Mouse (Mus musculus) G1E (cell line): ENCODE results near the gene Hs3st2. TPM values are rescaled to one million over a fixed set of nuclear protein-coding genes. Genes with fewer than 3 reads are reported as not detected.

Experiments used
- ATAC-seq: 2 replicates; pipeline ENCODE4 v1.8.0; 2016; ENCODE audit warnings: mild to moderate bottlenecking; ENCODE audit not compliant: insufficient number of reproducible peaks, poor library complexity, low FRiP score, severe bottlenecking; ENCODE audit errors: extremely low read depth
- DNase-seq: peaks from one replicate; pipeline ENCODE4 v3.0.0; 2012; ENCODE audit warnings: low spot score
- H3K27me3 ChIP-seq: 2 replicates; pipeline ENCODE4 v1.6.1; 2012; ENCODE audit warnings: mild to moderate bottlenecking, low read length, inconsistent platforms; ENCODE audit not compliant: insufficient read depth
- H3K36me3 ChIP-seq: replicated peaks from 2 replicates; pipeline ENCODE3; 2012; ENCODE audit warnings: mild to moderate bottlenecking, inconsistent platforms
- H3K4me1 ChIP-seq: 2 replicates; pipeline ENCODE4 v1.6.1; 2012; ENCODE audit warnings: low read depth, low read length, inconsistent platforms, mixed read lengths; ENCODE audit not compliant: insufficient read depth
- H3K4me3 ChIP-seq: 2 replicates; pipeline ENCODE4 v1.5.1; 2012; ENCODE audit warnings: low read depth, mild to moderate bottlenecking, inconsistent platforms, low read length, moderate library complexity, mixed read lengths
- H3K9me3 ChIP-seq: replicated peaks from 2 replicates; pipeline ENCODE4 v1.6.1; 2012; ENCODE audit warnings: inconsistent platforms
- CTCF ChIP-seq: IDR thresholded peaks from 2 replicates; pipeline ENCODE4 v1.5.1; 2012; ENCODE audit warnings: low read depth, low read length, inconsistent platforms, mixed read lengths
- GATA1 ChIP-seq: IDR thresholded peaks from 2 replicates; pipeline ENCODE4 v1.6.1; 2012; ENCODE audit warnings: borderline replicate concordance, low read length, inconsistent platforms, mixed read lengths
- GATA2 ChIP-seq: IDR thresholded peaks from 2 replicates; pipeline ENCODE4 v1.6.1; 2012; ENCODE audit warnings: low read depth, low read length, inconsistent platforms, borderline replicate concordance
- POLR2AphosphoS5 ChIP-seq: IDR thresholded peaks from 2 replicates; pipeline ENCODE4 v1.6.1; 2012; ENCODE audit warnings: low read depth, low read length, inconsistent platforms; ENCODE audit not compliant: insufficient replicate concordance
- TAL1 ChIP-seq: conservative IDR thresholded peaks from 2 replicates; pipeline ENCODE4 v1.6.1; 2012; ENCODE audit warnings: low read depth, low read length, inconsistent platforms, mixed read lengths
- polyA plus RNA-seq: library from polyadenylated mRNA; stranded (reverse); fragments of >175 nt; gene quantifications from 2 replicates; pipeline ENCODE4 v1.2.3, GENCODE M21; 2012
- total RNA-seq, 2 experiments: library from RNA; stranded (forward) in 1 of 2; stranded (reverse) in 1 of 2; fragments of 200-1000 nt in 1 of 2; fragments of >200 nt in 1 of 2; fragmentation: Nextera tagmentation in 1 of 2; gene quantifications; 2 replicates each; pipeline ENCODE4 v1.2.3; 2014 to 2017

Gene Hs3st2
- total and polyA plus RNA-seq, 3 experiments, result 0.27 TPM; not detected in 2

DNA sequence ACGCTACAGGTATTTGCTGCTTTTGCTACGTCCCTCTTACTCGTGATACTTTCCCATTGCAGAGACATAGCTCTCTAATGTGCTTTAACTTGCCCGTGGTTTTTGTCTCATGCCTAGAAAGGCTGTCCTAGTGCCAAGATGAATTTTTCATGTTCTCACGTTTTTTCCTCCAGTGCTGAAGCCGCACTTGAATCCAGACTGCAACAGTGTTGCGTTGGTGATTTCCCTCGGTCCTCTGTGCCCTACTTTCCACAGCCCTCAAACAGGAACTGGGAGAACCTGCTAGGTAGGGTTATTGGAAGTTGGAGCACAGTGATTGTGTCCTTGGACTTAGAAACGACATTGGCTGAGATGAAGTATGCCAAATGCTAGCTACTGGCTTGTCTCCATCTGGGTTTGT is 97.7 kb downstream of the Hs3st2 start:
- Histone ChIP-seq H3K4me3 (no peak overlapping the region), H3K27me3 (no peaks in the 10 kb centered on the region), H3K4me1 (no peaks in the 10 kb centered on the region), H3K36me3 (no peaks in the 10 kb centered on the region), H3K9me3 (no peaks in the 10 kb centered on the region)
- ATAC-seq, result no peak
- TF ChIP-seq GATA1, result no peak
- no peak for TF ChIP-seq GATA2
- no peak for TF ChIP-seq TAL1
- no peak for TF ChIP-seq POLR2AphosphoS5
- TF ChIP-seq CTCF, result no peak
- DNase-seq, result no peak

DNA sequence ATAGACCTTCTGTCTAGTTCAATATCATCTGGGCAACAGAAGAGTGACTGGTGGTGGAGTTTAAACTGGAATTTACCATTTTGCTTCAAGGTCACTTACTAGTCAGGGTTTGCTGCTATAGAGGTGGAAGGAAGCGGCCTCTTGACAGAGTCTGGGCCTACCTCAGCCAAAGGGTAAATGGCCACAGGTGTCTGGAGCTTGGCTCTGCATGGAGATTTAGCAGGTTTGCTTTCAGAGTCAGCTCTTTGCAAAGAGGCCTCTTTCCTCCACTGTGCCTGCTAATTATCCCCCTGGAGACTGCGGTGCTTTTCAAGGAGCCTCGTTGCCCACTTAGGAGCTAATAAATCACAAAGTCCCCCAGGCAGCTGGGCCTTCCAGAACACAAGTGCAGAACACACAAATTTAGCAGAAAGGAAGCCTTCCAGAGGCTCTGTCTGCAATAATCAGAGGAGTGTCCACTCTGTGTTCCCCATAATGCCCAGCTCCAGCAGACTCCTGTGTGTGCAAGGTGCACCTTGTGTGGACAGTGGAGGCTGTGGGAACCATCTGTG is 99.9 kb downstream of the Hs3st2 start:
- no peak overlapping the region for H3K4me3 ChIP-seq
- ATAC-seq (no peak), DNase-seq (no peak)
- H3K27me3 ChIP-seq, result no peaks in the 10 kb centered on the region
- H3K9me3 ChIP-seq, result no peaks in the 10 kb centered on the region
- no peaks in the 10 kb centered on the region for H3K4me1 ChIP-seq
- TF ChIP-seq GATA2 (no peak), GATA1 (no peak), POLR2AphosphoS5 (no peak), CTCF (no peak), TAL1 (no peak)
- no peaks in the 10 kb centered on the region for H3K36me3 ChIP-seq

- no peaks in the 10 kb centered on the region for H3K4me1 ChIP-seq
- DNase-seq, result no peak
- H3K9me3 ChIP-seq, result no peaks in the 10 kb centered on the region
- no peak overlapping the region for H3K4me3 ChIP-seq
- H3K36me3 ChIP-seq, result no peaks in the 10 kb centered on the region
- TF ChIP-seq TAL1, result no peak
- no peak for TF ChIP-seq POLR2AphosphoS5
- no peak for TF ChIP-seq GATA1
- TF ChIP-seq GATA2, result no peak
- no peak for TF ChIP-seq CTCF
- no peaks in the 10 kb centered on the region; the same call in 1 of the 2 replicates for H3K27me3 ChIP-seq
- no peak for ATAC-seq
These were observed 108.9 kb downstream of the Hs3st2 start for GRCm38 (mm10) chr7:121500516-121500915.

DNA sequence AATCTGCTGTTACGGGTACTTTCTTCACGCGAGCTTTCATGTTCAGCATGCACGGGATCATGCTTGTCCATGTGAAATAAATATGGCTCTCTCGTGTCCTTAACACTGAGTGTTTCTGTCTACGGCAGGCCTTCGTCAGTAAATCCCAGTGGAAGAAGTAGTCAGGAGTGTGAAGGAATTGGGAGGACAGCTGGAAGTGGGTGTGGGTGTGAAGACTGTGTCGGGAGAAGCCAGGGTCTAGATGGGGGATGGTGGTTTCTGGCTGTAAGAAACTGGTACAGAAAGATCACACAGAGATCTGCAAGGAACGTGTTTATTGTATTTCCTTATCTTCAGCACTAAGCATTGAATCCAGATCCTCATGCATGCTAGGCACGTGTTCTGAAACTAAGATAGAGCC is 110.0 kb downstream of the Hs3st2 start:
- no peak for DNase-seq
- no peaks in the 10 kb centered on the region for H3K9me3 ChIP-seq

GRCm38 (mm10) chr7:121516727-121517126 is 125.1 kb downstream of the Hs3st2 start:
- DNase-seq (no peak), ATAC-seq (no peak)
- Histone ChIP-seq H3K4me3 (no peak overlapping the region), H3K9me3 (no peaks in the 10 kb centered on the region), H3K4me1 (no peaks in the 10 kb centered on the region), H3K27me3 (no peaks in the 10 kb centered on the region), H3K36me3 (no peaks in the 10 kb centered on the region)
- TF ChIP-seq TAL1 (no peak), GATA1 (no peak), CTCF (no peak), GATA2 (no peak), POLR2AphosphoS5 (no peak)

More for the DNA sequence above, 110.0 kb downstream of the Hs3st2 start:
- ATAC-seq, result no peak
- Histone ChIP-seq H3K27me3 (no peaks in the 10 kb centered on the region; the same call in 1 of the 2 replicates), H3K36me3 (no peaks in the 10 kb centered on the region), H3K4me3 (no peak overlapping the region), H3K4me1 (no peaks in the 10 kb centered on the region)
- TF ChIP-seq TAL1 (no peak), GATA2 (no peak), CTCF (no peak), POLR2AphosphoS5 (no peak), GATA1 (no peak)

DNA sequence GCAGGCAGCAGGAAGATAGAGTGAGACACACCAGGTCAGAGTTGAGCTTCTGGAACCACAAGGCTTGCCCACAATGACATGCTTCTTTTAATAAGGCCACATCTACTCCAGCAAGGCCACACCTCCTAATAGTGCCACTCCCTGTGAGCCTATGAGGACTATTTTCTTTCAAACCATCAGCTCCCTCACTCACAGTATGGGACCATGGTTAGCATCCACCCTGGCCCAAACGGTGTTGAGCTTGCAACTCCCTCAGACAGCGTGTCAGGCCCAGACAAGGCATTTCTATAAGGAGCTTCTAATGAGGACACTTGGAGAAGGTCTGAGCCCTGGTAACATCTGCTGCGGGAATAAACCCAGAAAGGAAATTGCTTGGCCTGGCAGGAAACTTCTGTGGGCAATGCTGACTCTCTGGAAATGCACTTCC is 125.5 kb downstream of the Hs3st2 start:
- Histone ChIP-seq H3K9me3 (no peaks in the 10 kb centered on the region), H3K4me3 (no peak overlapping the region), H3K27me3 (no peaks in the 10 kb centered on the region), H3K4me1 (no peaks in the 10 kb centered on the region), H3K36me3 (no peaks in the 10 kb centered on the region)
- no peak for TF ChIP-seq CTCF
- no peak for TF ChIP-seq TAL1
- TF ChIP-seq POLR2AphosphoS5, result no peak
- no peak for TF ChIP-seq GATA2
- no peak for TF ChIP-seq GATA1
- ATAC-seq (no peak), DNase-seq (no peak)

- Histone ChIP-seq H3K4me1 (no peaks in the 10 kb centered on the region), H3K27me3 (no peaks in the 10 kb centered on the region), H3K9me3 (no peaks in the 10 kb centered on the region), H3K36me3 (no peaks in the 10 kb centered on the region), H3K4me3 (no peak overlapping the region)
- TF ChIP-seq TAL1, result no peak
- no peak for TF ChIP-seq CTCF
- TF ChIP-seq GATA2, result no peak
- TF ChIP-seq GATA1, result no peak
- no peak for TF ChIP-seq POLR2AphosphoS5
- ATAC-seq (no peak), DNase-seq (no peak)
These were observed 130.5 kb downstream of the Hs3st2 start for GRCm38 (mm10) chr7:121522125-121522524.
